Comparison of ENCODE assay signal across 27 mouse cellular contexts in genomic region chr3:96266132-96266710, GRCm38 (mm10). TPM values are rescaled to one million over a fixed set of nuclear protein-coding genes. Genes with fewer than 3 reads are reported as not detected.
DNase-seq lines count a peak whose midpoint lies in the region; ATAC-seq lines count a peak whose summit lies in the region.
"Had no signal": no experiment of that assay in that cellular context is flagged by ENCODE, and none has a peak within 500 bp of the region (broad histone marks: within the 10 kb centered on the region; RNA-seq: fewer than 3 reads in every experiment).

No protein-coding gene starts in this region.

- no peak overlapping the region for H3K4me2 ChIP-seq in lung, embryonic 15.5 days
- no peak overlapping the region for H3K4me2 ChIP-seq in limb, embryonic 12.5 days
- peak overlapping the region; percentile 28; the same call in 1 of the 2 replicates for H3K4me2 ChIP-seq in liver, embryonic 16.5 days (ENCODE audit: low read depth, low read length)
- H3K4me2 ChIP-seq: forebrain, embryonic 12.5 days; midbrain, embryonic 12.5 days; neural tube, embryonic 13.5 days had no signal

- ATAC-seq in lung, embryonic 15.5 days (ENCODE audit: borderline replicate concordance, extremely low read depth, low FRiP score, low TSS enrichment): no peak
- no peak for ATAC-seq in limb, embryonic 12.5 days (ENCODE audit: insufficient number of reproducible peaks, insufficient read depth, low FRiP score, low TSS enrichment, low read depth)
- ATAC-seq in liver, embryonic 16.5 days (ENCODE audit: low read depth): no peak
- ATAC-seq: CD4-positive, CD25-positive, alpha-beta regulatory T cell, adult 4 months had no signal

- no peaks in the 10 kb centered on the region for H3K9me3 ChIP-seq in lung, embryonic 15.5 days
- no peaks in the 10 kb centered on the region for H3K9me3 ChIP-seq in limb, embryonic 12.5 days
- no peaks in the 10 kb centered on the region for H3K9me3 ChIP-seq in liver, embryonic 16.5 days (replicated peaks; ENCODE audit: control insufficient read depth, low read length)
- H3K9me3 ChIP-seq: forebrain, embryonic 12.5 days; G1E; midbrain, embryonic 12.5 days; neural tube, embryonic 13.5 days had no signal

- no peaks in the 10 kb centered on the region for H3K27me3 ChIP-seq in lung, embryonic 15.5 days
- H3K27me3 ChIP-seq in limb, embryonic 12.5 days: no peaks in the 10 kb centered on the region
- no peaks in the 10 kb centered on the region for H3K27me3 ChIP-seq in liver, embryonic 16.5 days (ENCODE audit: control insufficient read depth, insufficient read depth, low read depth, low read length)
- H3K27me3 ChIP-seq: forebrain, embryonic 12.5 days; midbrain, embryonic 12.5 days; neural tube, embryonic 13.5 days had no signal

- H3K36me3 ChIP-seq in lung, embryonic 15.5 days: no peaks in the 10 kb centered on the region
- H3K36me3 ChIP-seq in limb, embryonic 12.5 days: no peaks in the 10 kb centered on the region
- no peaks in the 10 kb centered on the region for H3K36me3 ChIP-seq in liver, embryonic 16.5 days (ENCODE audit: control insufficient read depth, insufficient read depth)
- H3K36me3 ChIP-seq: forebrain, embryonic 12.5 days; G1E; midbrain, embryonic 12.5 days; neural tube, embryonic 13.5 days had no signal

- 81% methylated on average over 8 of the region's 8 CpGs for WGBS in lung, embryonic 15.5 days
- 88% methylated on average over 8 of the region's 8 CpGs for WGBS in limb, embryonic 12.5 days
- 41% methylated on average over 8 of the region's 8 CpGs for whole genome bisulfite sequencing in liver, embryonic 16.5 days (ENCODE audit: insufficient replicate concordance)

- no peak overlapping the region for H3K9ac ChIP-seq in lung, embryonic 15.5 days
- no peak overlapping the region for H3K9ac ChIP-seq in limb, embryonic 12.5 days (replicated peaks)
- peak overlapping the region; percentile 55 for H3K9ac ChIP-seq in liver, embryonic 16.5 days (ENCODE audit: low read depth, low read length)
- H3K9ac ChIP-seq: forebrain, embryonic 12.5 days; midbrain, embryonic 12.5 days; neural tube, embryonic 13.5 days had no signal

- intact Hi-C loops in left cerebral cortex, postnatal 10 days (cut with DNase I): no loop called here

- peak overlapping the region; percentile 19; the same call in 1 of the 2 replicates for H3K27ac ChIP-seq in lung, embryonic 15.5 days
- 0 out of 2 replicates have a peak overlapping the region, but pooled peaks have one; percentile 41 for H3K27ac ChIP-seq in limb, embryonic 12.5 days
- peak overlapping the region; percentile 96 for H3K27ac ChIP-seq in liver, embryonic 16.5 days (ENCODE audit: low read length)
- H3K27ac ChIP-seq: heart, adult 2 months; layer of hippocampus, adult 2 months; neural tube, embryonic 13.5 days had no signal

- no peak for DNase-seq in lung, postnatal 10 days
- DNase-seq in MEL-GATA-1-ER (ENCODE audit: extremely low read depth, low read depth): peak; percentile 84
- DNase-seq in left cerebral cortex, postnatal 10 days (ENCODE audit: extremely low spot score in 1 of 2, low spot score in 2 of 2): no peak
- no peak for DNase-seq in embryo, embryonic 11 days
- DNase-seq: cerebellum, adult 8-10 months; gastrocnemius, postnatal 25 days; heart, adult 2 months; heart, postnatal 36 days; kidney, adult 18-20 months; kidney, postnatal 10 days; layer of hippocampus, postnatal 36 days; lung, adult 18-20 months; lung, postnatal 36 days; spleen, adult 18-20 months; thymus, postnatal 25 days had no signal

- no peak overlapping the region for H3K4me3 ChIP-seq in lung, embryonic 15.5 days
- no peak overlapping the region for H3K4me3 ChIP-seq in limb, embryonic 12.5 days (replicated peaks)
- H3K4me3 ChIP-seq in liver, embryonic 16.5 days (ENCODE audit: low read depth, low read length): no peak overlapping the region
- H3K4me3 ChIP-seq: forebrain, embryonic 12.5 days; heart, adult 2 months; layer of hippocampus, adult 2 months; midbrain, embryonic 12.5 days; neural tube, embryonic 13.5 days had no signal

- H3K4me1 ChIP-seq in lung, embryonic 15.5 days: peaks cover 29% of the 10 kb centered on the region
- peaks cover 33% of the 10 kb centered on the region for H3K4me1 ChIP-seq in limb, embryonic 12.5 days (replicated peaks)
- H3K4me1 ChIP-seq in liver, embryonic 16.5 days (ENCODE audit: control insufficient read depth, low read depth, low read length): peaks cover 47% of the 10 kb centered on the region

RNA-seq across cellular contexts. Expression of gene Hist2h3b, which starts 2.2 kb away (rescaled TPM):
- polyA plus RNA-seq in lung, embryonic 15.5 days (2015; fragmentation: Nextera tagmentation; extraction: Ambion mirVana): 87.1 and 95.3 TPM in 2 replicates
- 95.3 and 139 TPM in 2 replicates for polyA plus RNA-seq in limb, embryonic 12.5 days (2016; fragmentation: Nextera tagmentation; extraction: Ambion mirVana)
- 78.4 and 87.8 TPM in 2 replicates for polyA plus RNA-seq in liver, embryonic 16.5 days (2015; fragmentation: Nextera tagmentation; extraction: Ambion mirVana)
- total RNA-seq in left cerebral cortex, postnatal 10 days (2021): 100 to 1,000 TPM; 116 to 121 TPM

RNA-seq across cellular contexts. Expression of gene Hist2h4, which starts 3.1 kb away (rescaled TPM):
- 15.9 and 16.1 TPM in 2 replicates for polyA plus RNA-seq in lung, embryonic 15.5 days (2015; fragmentation: Nextera tagmentation; extraction: Ambion mirVana)
- 19.4 and 26.5 TPM in 2 replicates for polyA plus RNA-seq in limb, embryonic 12.5 days (2016; fragmentation: Nextera tagmentation; extraction: Ambion mirVana)
- 26.6 and 34.9 TPM in 2 replicates for polyA plus RNA-seq in liver, embryonic 16.5 days (2015; fragmentation: Nextera tagmentation; extraction: Ambion mirVana)
- 10 to 100 TPM; 34.4 to 37.7 TPM for total RNA-seq in left cerebral cortex, postnatal 10 days (2021)

RNA-seq across cellular contexts. Expression of gene Hist2h2bb, which starts 3.3 kb away (rescaled TPM):
- polyA plus RNA-seq in lung, embryonic 15.5 days (2015; fragmentation: Nextera tagmentation; extraction: Ambion mirVana): 10.1 and 18.0 TPM in 2 replicates
- polyA plus RNA-seq in limb, embryonic 12.5 days (2016; fragmentation: Nextera tagmentation; extraction: Ambion mirVana): 21.4 and 34.9 TPM in 2 replicates
- 17.9 and 25.9 TPM in 2 replicates for polyA plus RNA-seq in liver, embryonic 16.5 days (2015; fragmentation: Nextera tagmentation; extraction: Ambion mirVana)
- total RNA-seq in left cerebral cortex, postnatal 10 days (2021): 100 to 1,000 TPM; 161 to 194 TPM

RNA-seq across cellular contexts. Expression of gene Hist2h3c1, which starts 19.7 kb away (rescaled TPM):
- 0.45 and 1.9 TPM in 2 replicates for polyA plus RNA-seq in lung, embryonic 15.5 days (2015; fragmentation: Nextera tagmentation; extraction: Ambion mirVana)
- 0.35 TPM in 1 of 2 replicates, not detected in the other for polyA plus RNA-seq in limb, embryonic 12.5 days (2016; fragmentation: Nextera tagmentation; extraction: Ambion mirVana)
- polyA plus RNA-seq in liver, embryonic 16.5 days (2015; fragmentation: Nextera tagmentation; extraction: Ambion mirVana): 4.3 and 4.9 TPM in 2 replicates
- not detected for total RNA-seq in left cerebral cortex, postnatal 10 days (2021)
- total RNA-seq: gastrocnemius, postnatal 25 days; heart, adult 2 months; heart, postnatal 36 days; layer of hippocampus, adult 2 months; layer of hippocampus, postnatal 36 days; left cerebral cortex, postnatal 25 days had no signal
- polyA plus RNA-seq: CD4-positive, CD25-positive, alpha-beta regulatory T cell, adult 4 months; embryonic facial prominence, embryonic 14.5 days; forebrain, embryonic 12.5 days; G1E; heart, adult 2 months; heart, embryonic 14.5 days had no signal

RNA-seq across cellular contexts. Expression of gene Hist2h2aa1, which starts 20.9 kb away (rescaled TPM):
- 20.4 and 20.5 TPM in 2 replicates for polyA plus RNA-seq in lung, embryonic 15.5 days (2015; fragmentation: Nextera tagmentation; extraction: Ambion mirVana)
- 17.4 and 36.2 TPM in 2 replicates for polyA plus RNA-seq in limb, embryonic 12.5 days (2016; fragmentation: Nextera tagmentation; extraction: Ambion mirVana)
- polyA plus RNA-seq in liver, embryonic 16.5 days (2015; fragmentation: Nextera tagmentation; extraction: Ambion mirVana): 34.7 and 39.6 TPM in 2 replicates
- 1 to 10 TPM; 2.8 to 6.5 TPM for total RNA-seq in left cerebral cortex, postnatal 10 days (2021)

Comparison
In these comparisons a context has a peak if more than half of its experiments do, and no peak if none do; other contexts are left out.
1. H3K27ac ChIP-seq: peak in every context shown above with its lines; median percentile 96 in liver, embryonic 16.5 days; 41 in limb, embryonic 12.5 days; 19 in lung, embryonic 15.5 days.